Mouse (Mus musculus): ENCODE data around the gene Smg1. TPM values are rescaled to one million over a fixed set of nuclear protein-coding genes. Genes with fewer than 3 reads are reported as not detected.
A peak's percentile ranks its signal among the peaks of the same experiment; 100 is the strongest.

Gene Smg1
- total and polyA plus RNA-seq, 3 experiments = 16.1 to 35.0 (median 29.2) TPM

- TF ChIP-seq GABPA (IDR thresholded peaks at IDR 0.05; ENCODE audit: insufficient replicate concordance, low read depth, low read length) = no peak
- TF ChIP-seq USF1 (IDR thresholded peaks at IDR 0.05; ENCODE audit: low read depth, low read length) = no peak
- TF ChIP-seq NELFE (IDR thresholded peaks at IDR 0.05; ENCODE audit: low read depth, low read length) = peak; percentile 99
- TF ChIP-seq ZKSCAN1 (IDR thresholded peaks at IDR 0.05; ENCODE audit: borderline replicate concordance, low read depth, low read length) = no peak
- peak; percentile 89 for TF ChIP-seq HCFC1 (IDR thresholded peaks at IDR 0.05; ENCODE audit: low read depth, low read length)
Measured at GRCm38 (mm10) chr7:118115877-118116568, 127.4 kb downstream of the Smg1 start, which contains the start of gene Rps15a (continued).

GRCm38 (mm10) chr7:118115533-118115876, 128.0 kb downstream of the Smg1 start:
- Histone ChIP-seq H3K27me3 (replicated peaks) (no peaks in the 10 kb centered on the region), H3K4me3 (replicated peaks in 1 of 3; ENCODE audit: low read depth in 2 of 3, low read length in 2 of 3, poor library complexity in 1 of 3) (peak overlapping the region; percentile 83 to 90 (median 85)), H3K9me3 (replicated peaks; ENCODE audit: low read length) (no peaks in the 10 kb centered on the region), H3K27ac (ENCODE audit: insufficient read depth, low read depth) (peak overlapping the region; percentile 61), H3K79me2 (replicated peaks; ENCODE audit: control insufficient read depth, extremely low read depth, insufficient read depth, poor library complexity, severe bottlenecking) (peaks cover 54% of the 10 kb centered on the region), H3K9ac (ENCODE audit: insufficient read depth, low read depth) (peak overlapping the region; percentile 83), H3K36me3 (replicated peaks in 1 of 2; ENCODE audit: control insufficient read depth in 1 of 2, insufficient read depth in 1 of 2, low read length in 1 of 2) (peaks cover 58 to 76% of the 10 kb centered on the region in 2 experiments), H3K4me2 (ENCODE audit: insufficient read depth, low read depth, poor library complexity, severe bottlenecking) (0 out of 2 replicates have a peak overlapping the region, but pooled peaks have one; percentile 97), H3K4me1 (ENCODE audit: control insufficient read depth in 1 of 2, insufficient read depth in 2 of 2) (peaks cover 7 to 55% of the 10 kb centered on the region in 2 experiments)
- TF ChIP-seq UBTF (IDR thresholded peaks at IDR 0.05; ENCODE audit: low read depth, low read length) = no peak
- no peak for TF ChIP-seq ZMIZ1 (IDR thresholded peaks at IDR 0.05; ENCODE audit: low read depth, low read length)
- TF ChIP-seq CTCF (conservative IDR thresholded peaks at IDR 0.05 in 1 of 2, IDR thresholded peaks at IDR 0.05 in 1 of 2; ENCODE audit: low read depth in 2 of 2, low read length in 2 of 2) = no peak
- TF ChIP-seq E2F4 (IDR thresholded peaks at IDR 0.05; ENCODE audit: insufficient replicate concordance, low read depth, low read length) = no peak
- TF ChIP-seq ETS1 (conservative IDR thresholded peaks at IDR 0.05; ENCODE audit: low read depth, low read length) = no peak
- TF ChIP-seq NELFE (IDR thresholded peaks at IDR 0.05; ENCODE audit: low read depth, low read length) = no peak
- TF ChIP-seq POLR2A (IDR thresholded peaks at IDR 0.05; ENCODE audit: low read depth, low read length) = no peak
- no peak for TF ChIP-seq USF2 (conservative IDR thresholded peaks at IDR 0.05; ENCODE audit: low read depth, low read length)
- no peak for TF ChIP-seq MXI1 (IDR thresholded peaks at IDR 0.05; ENCODE audit: low read depth, low read length)
- no peak for TF ChIP-seq POLR2AphosphoS2 (IDR thresholded peaks at IDR 0.05; ENCODE audit: low read depth, low read length)
- TF ChIP-seq JUND (conservative IDR thresholded peaks at IDR 0.05; ENCODE audit: low read depth, low read length) = no peak
- TF ChIP-seq PAX5 (IDR thresholded peaks at IDR 0.05; ENCODE audit: low read length) = no peak
- TF ChIP-seq MAFK (IDR thresholded peaks at IDR 0.05; ENCODE audit: insufficient replicate concordance, low read length) = no peak
- no peak for TF ChIP-seq CHD1 (IDR thresholded peaks at IDR 0.05; ENCODE audit: low read depth, low read length)
- no peak for TF ChIP-seq ZKSCAN1 (IDR thresholded peaks at IDR 0.05; ENCODE audit: borderline replicate concordance, low read depth, low read length)
- TF ChIP-seq ELF1 (IDR thresholded peaks at IDR 0.05; ENCODE audit: low read depth, low read length) = no peak
- TF ChIP-seq ZNF384 (IDR thresholded peaks at IDR 0.05; ENCODE audit: low read depth, low read length) = no peak
- TF ChIP-seq HCFC1 (IDR thresholded peaks at IDR 0.05; ENCODE audit: low read depth, low read length) = no peak
- TF ChIP-seq NRF1 (IDR thresholded peaks at IDR 0.05; ENCODE audit: low read depth, low read length) = no peak
- dilution Hi-C loops (cut with MboI; ENCODE audit: extremely low pct_ligation_motif_present, extremely low pct_unique_long_range_greater_than_20kb, low sequenced_read_pairs) = no loop called here
- no peak for DNase-seq (ENCODE audit: extremely low read depth)
- in situ Hi-C loops (cut with MboI; ENCODE audit: low pct_ligation_motif_present, low pct_unique_long_range_greater_than_20kb, low sequenced_read_pairs) = loop anchor here (25.0 kb wide), 2 partner anchors 628 to 703 kb away; no protein-coding TSS in a partner anchor
